Mouse (Mus musculus) heart, postnatal 0 days (tissue): Measurements from ENCODE around the gene Trh. TPM values are rescaled to one million over a fixed set of nuclear protein-coding genes. Genes with fewer than 3 reads are reported as not detected.

Source experiments
- ATAC-seq: fragments of 200-750 bp; cut with Nextera tagmentation; 2 replicates; pipeline ENCODE4 v1.8.0; 2017; ENCODE audit warnings: low read depth, moderate number of reproducible peaks, moderate library complexity; ENCODE audit not compliant: insufficient read depth
- DNase-seq: peaks from one replicate; pipeline ENCODE4 v3.0.0-alpha.2; 2016; ENCODE audit warnings: low spot score
- H3K27ac ChIP-seq: fragments of 300-500 bp; sonication (generic); 2 replicates; pipeline ENCODE4 v1.5.1; 2014; ENCODE audit warnings: low read depth, mild to moderate bottlenecking
- H3K27me3 ChIP-seq: fragments of 300-500 bp; sonication (generic); 2 replicates; pipeline ENCODE4 v1.6.1; 2014; ENCODE audit warnings: low read length, mixed read lengths; ENCODE audit not compliant: control insufficient read depth, insufficient read depth
- H3K36me3 ChIP-seq: fragments of 300-500 bp; sonication (generic); replicated peaks from 2 replicates; pipeline ENCODE4 v1.6.1; 2014; ENCODE audit warnings: low read length, mixed read lengths; ENCODE audit not compliant: control insufficient read depth, insufficient read depth
- H3K4me1 ChIP-seq: fragments of 300-500 bp; sonication (generic); 2 replicates; pipeline ENCODE4 v1.6.1; 2014; ENCODE audit warnings: antibody characterized with exemption; ENCODE audit not compliant: control insufficient read depth, insufficient read depth
- H3K4me2 ChIP-seq: fragments of 300-500 bp; sonication (generic); 2 replicates; pipeline ENCODE4 v1.6.1; 2014; ENCODE audit warnings: low read depth, mild to moderate bottlenecking, low read length, moderate library complexity
- H3K4me3 ChIP-seq: fragments of 300-500 bp; sonication (generic); 2 replicates; pipeline ENCODE4 v1.5.1; 2014; ENCODE audit warnings: low read depth, low read length
- H3K9ac ChIP-seq: fragments of 300-500 bp; sonication (generic); replicated peaks from 2 replicates; pipeline ENCODE4 v1.6.1; 2014; ENCODE audit warnings: low read depth, low read length, mixed read lengths
- H3K9me3 ChIP-seq: fragments of 300-500 bp; sonication (generic); replicated peaks from 2 replicates; pipeline ENCODE4 v1.6.1; 2016; ENCODE audit warnings: low read length; ENCODE audit not compliant: control insufficient read depth
- CTCF ChIP-seq: IDR thresholded peaks from 2 replicates; pipeline ENCODE4 v1.5.1; 2016; ENCODE audit warnings: antibody characterized with exemption, control low read depth, low read depth
- EP300 ChIP-seq: IDR thresholded peaks from 2 replicates; pipeline ENCODE4 v1.6.1; 2016; ENCODE audit warnings: antibody characterized with exemption, low read depth
- WGBS: fragments of 180-500 bp; shearing (Covaris S2); extraction: QIAGEN DNeasy Blood & Tissue Kit; methylation state at CpG from one replicate; pipeline ENCODE4 v1.1.7; 2014; 5-methylcytosine and 5-hydroxymethylcytosine counted together
- polyA plus RNA-seq: library from polyadenylated mRNA; unstranded; fragments of >200 nt; fragmentation: Nextera tagmentation; extraction: Ambion mirVana; gene quantifications from 2 replicates; pipeline ENCODE4 v1.2.1, GENCODE M21; 2015
- total RNA-seq: library from RNA; depleted of rRNA; stranded (reverse); fragments of >200 nt; gene quantifications from 2 replicates; pipeline ENCODE4 v1.2.3, GENCODE M21; 2014; ENCODE audit warnings: low replicate concordance

The Trh gene
- total and polyA plus RNA-seq, 2 experiments from 2014 or later = not detected

DNA sequence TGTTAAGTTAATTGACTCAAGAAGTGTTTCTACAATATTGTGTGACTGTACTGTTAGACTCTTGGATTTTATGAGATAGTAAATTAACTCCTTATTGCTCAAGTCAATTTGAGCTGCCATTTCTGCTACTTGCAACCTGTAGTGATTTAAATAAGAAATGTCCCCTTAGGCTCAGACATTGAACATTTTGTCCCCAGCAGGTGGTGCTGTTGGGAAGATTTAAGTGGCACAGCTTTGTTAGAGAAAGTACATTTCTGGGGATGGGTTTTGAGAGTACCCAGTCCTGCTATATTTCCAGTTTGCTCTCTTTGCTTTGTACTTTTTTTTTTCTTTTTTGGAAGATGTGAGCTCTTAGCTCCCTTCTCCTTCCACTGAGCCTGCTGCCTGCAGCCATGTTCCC, 10.9 kb upstream of the Trh start:
- H3K27me3 ChIP-seq = no peaks in the 10 kb centered on the region
- no peak for ATAC-seq
- no peaks in the 10 kb centered on the region for H3K36me3 ChIP-seq
- H3K27ac ChIP-seq = no peak overlapping the region
- DNase-seq = no peak
- H3K9ac ChIP-seq = no peak overlapping the region
- TF ChIP-seq EP300 (no peak), CTCF (no peak)
- 0 out of 2 replicates have a peak, but pooled peaks cover 7% of the 10 kb centered on the region for H3K9me3 ChIP-seq
- no peak overlapping the region for H3K4me3 ChIP-seq
- no peaks in the 10 kb centered on the region for H3K4me1 ChIP-seq
- H3K4me2 ChIP-seq = no peak overlapping the region

DNA sequence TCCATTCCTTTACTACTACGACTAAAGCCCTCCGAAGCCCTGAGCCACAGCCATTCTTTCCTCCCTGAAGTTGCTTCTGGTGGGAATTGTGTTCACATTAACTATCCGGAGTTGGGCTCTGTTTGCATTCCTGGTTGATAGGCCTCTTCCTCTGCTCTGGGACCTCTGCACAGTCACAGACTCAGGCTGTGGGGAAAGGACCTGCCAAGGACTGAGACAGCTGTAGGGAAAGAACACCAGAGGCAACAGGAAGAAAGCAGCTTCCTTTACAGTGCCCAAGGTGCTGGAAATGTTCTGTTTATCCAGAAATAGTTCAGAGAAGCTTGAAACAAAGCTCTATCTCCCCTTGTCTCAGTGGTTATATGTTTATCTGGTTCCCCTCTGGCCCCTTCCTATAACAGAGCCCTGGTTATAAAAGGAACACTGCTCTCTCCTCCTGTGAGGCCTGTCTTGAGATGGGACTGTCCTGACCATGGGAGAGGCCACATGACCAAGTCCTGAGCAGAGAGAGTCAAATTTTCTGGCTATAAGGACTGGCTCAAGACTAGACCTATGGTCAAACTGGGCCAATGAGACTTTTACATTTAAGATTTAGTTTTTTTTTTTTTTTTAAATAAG, 8.9 kb upstream of the Trh start:
- no peak for ATAC-seq
- no peaks in the 10 kb centered on the region for H3K4me1 ChIP-seq

DNA sequence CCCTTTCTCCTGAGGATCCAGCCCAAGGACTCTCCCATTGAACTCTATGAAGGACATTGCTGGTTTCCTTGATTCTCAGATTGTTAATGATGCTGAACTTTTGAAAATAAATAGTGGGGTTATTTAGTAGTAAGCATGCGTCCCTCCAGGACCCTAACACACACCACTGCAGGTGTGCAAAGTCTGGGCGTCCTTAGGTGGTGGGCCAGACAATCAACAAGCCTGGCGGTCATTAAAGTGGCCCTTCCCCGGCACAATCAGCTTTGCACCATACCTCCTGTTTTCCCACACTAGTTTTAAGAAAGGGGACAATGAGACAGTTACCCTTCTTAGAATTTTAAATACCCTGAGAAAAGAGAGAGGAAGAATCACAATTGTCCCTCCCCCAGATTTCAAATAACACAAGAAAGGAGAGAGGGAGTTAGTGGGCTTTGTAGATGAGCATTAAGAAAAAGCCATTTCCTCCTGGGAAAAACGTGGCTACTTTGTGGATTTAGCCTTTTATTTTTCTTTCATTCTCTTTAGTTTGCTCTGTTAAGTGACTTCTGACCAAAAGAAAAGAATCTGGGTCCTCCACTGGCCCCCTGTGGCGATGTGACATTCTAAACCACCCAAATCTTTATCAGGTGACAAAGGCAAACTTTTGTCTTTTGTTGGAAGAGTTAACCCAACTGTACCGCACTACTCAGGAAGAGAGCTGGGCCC, 2.9 kb upstream of the Trh start:
- H3K9ac ChIP-seq = no peak overlapping the region
- H3K4me1 ChIP-seq = peaks cover 4% of the 10 kb centered on the region; the same call in 1 of the 2 replicates
- H3K36me3 ChIP-seq = no peaks in the 10 kb centered on the region
- WGBS = 24% methylated on average over 7 of the region's 7 CpGs
- TF ChIP-seq CTCF = no peak
- TF ChIP-seq EP300 = no peak
- H3K27ac ChIP-seq = no peak overlapping the region
- H3K4me3 ChIP-seq = no peak overlapping the region
- DNase-seq (no peak), ATAC-seq (no peak)
- H3K9me3 ChIP-seq = no peaks in the 10 kb centered on the region
- H3K4me2 ChIP-seq = no peak overlapping the region
- peaks cover 29% of the 10 kb centered on the region for H3K27me3 ChIP-seq

More for the DNA sequence above, 8.9 kb upstream of the Trh start:
- H3K4me3 ChIP-seq = no peak overlapping the region
- DNase-seq = peak; percentile 33
- TF ChIP-seq CTCF = no peak
- no peak for TF ChIP-seq EP300
- H3K9ac ChIP-seq = no peak overlapping the region
- H3K27ac ChIP-seq = no peak overlapping the region
- 44% methylated on average over 3 of the region's 3 CpGs for WGBS
- no peaks in the 10 kb centered on the region for H3K27me3 ChIP-seq
- 0 out of 2 replicates have a peak, but pooled peaks cover 7% of the 10 kb centered on the region for H3K9me3 ChIP-seq
- no peak overlapping the region for H3K4me2 ChIP-seq
- H3K36me3 ChIP-seq = no peaks in the 10 kb centered on the region

- H3K9me3 ChIP-seq = no peaks in the 10 kb centered on the region
- peaks cover 33% of the 10 kb centered on the region for H3K27me3 ChIP-seq
- no peak overlapping the region for H3K4me3 ChIP-seq
- WGBS = 14% methylated on average over 3 of the region's 3 CpGs
- TF ChIP-seq EP300 (no peak), CTCF (no peak)
- H3K9ac ChIP-seq = no peak overlapping the region
- H3K4me2 ChIP-seq = no peak overlapping the region
- H3K36me3 ChIP-seq = no peaks in the 10 kb centered on the region
- DNase-seq (no peak), ATAC-seq (no peak)
- peaks cover 4% of the 10 kb centered on the region; the same call in 1 of the 2 replicates for H3K4me1 ChIP-seq
- no peak overlapping the region for H3K27ac ChIP-seq
These were observed 1.9 kb upstream of the Trh start for GRCm38 (mm10) chr6:92246335-92246734.

DNA sequence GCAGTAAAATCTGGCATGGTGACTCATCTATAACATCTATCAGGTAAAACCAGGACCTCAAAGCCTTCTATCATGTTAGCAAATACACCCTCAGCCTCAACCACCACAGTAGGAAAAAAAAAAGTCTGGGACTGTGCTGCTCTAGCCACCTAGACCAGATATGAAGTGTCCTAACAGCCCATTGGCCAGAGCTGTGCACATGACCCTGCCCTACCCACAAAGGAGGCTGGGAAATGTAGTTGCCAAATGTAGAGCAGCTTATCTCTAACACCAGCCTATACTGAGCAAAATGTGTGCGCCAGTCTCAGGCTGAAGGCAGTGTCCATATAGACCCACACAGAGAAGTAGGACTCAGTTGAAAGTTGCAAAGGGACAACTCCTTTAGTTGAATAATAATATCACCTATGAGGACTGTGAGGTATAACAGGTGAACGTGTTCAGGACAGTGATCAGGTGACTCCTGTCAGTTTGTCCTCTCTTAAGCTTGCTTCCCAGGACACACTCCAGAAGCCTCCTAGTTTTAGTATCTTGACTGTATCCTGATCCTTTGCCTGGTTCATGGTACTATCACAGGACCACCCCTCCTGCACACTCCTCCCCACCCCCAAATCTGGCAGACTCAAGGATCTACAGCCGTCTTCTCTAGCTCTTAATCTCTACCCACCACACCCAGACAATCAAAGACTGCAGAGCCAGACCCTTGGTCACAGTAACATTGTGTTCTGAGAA, 3.1 kb downstream of the Trh start:
- Histone ChIP-seq H3K9me3 (no peaks in the 10 kb centered on the region), H3K27ac (no peak overlapping the region), H3K4me3 (no peak overlapping the region), H3K27me3 (peaks cover 33% of the 10 kb centered on the region), H3K4me1 (peaks cover 4% of the 10 kb centered on the region; the same call in 1 of the 2 replicates), H3K9ac (no peak overlapping the region), H3K4me2 (no peak overlapping the region), H3K36me3 (no peaks in the 10 kb centered on the region)
- ATAC-seq (peak; percentile 85), DNase-seq (peak; percentile 43)
- TF ChIP-seq CTCF (no peak), EP300 (no peak)
- 47% methylated on average over 3 of the region's 3 CpGs for WGBS
